Mouse (Mus musculus): ENCODE data around the gene Uqcrc1.

Uqcrc1 gene

GRCm38 (mm10) chr9:108985710-108986109 is 49.3 kb downstream of the Uqcrc1 start, which contains the start of gene Ucn2:
Gene Ucn2, plus strand, starts transcription at chr9:108986010.
- no peak for DNase-seq (ENCODE audit: low spot score in 2 of 2)

GRCm38 (mm10) chr9:108987704-108988350 is 51.4 kb downstream of the Uqcrc1 start:
- no peak for DNase-seq (ENCODE audit: low spot score in 2 of 2)

- DNase-seq (ENCODE audit: low spot score in 2 of 2) = no peak
Observed at GRCm38 (mm10) chr9:108989802-108990461, 53.5 kb downstream of the Uqcrc1 start.

GRCm38 (mm10) chr9:108990462-108990820 is 54.0 kb downstream of the Uqcrc1 start:
- DNase-seq (ENCODE audit: low spot score in 2 of 2) = no peak

- DNase-seq (ENCODE audit: low spot score in 2 of 2) = peak; percentile 89 to 95
Observed at GRCm38 (mm10) chr9:108991428-108992084, 55.1 kb downstream of the Uqcrc1 start, which contains the start of gene Pfkfb4. Gene Pfkfb4, plus strand, starts transcription at chr9:108991778.

GRCm38 (mm10) chr9:108992085-108992469 is 55.6 kb downstream of the Uqcrc1 start:
- DNase-seq (ENCODE audit: low spot score in 2 of 2) = peak in 1 of 2 experiments; percentile 48

- no peak for DNase-seq (ENCODE audit: low spot score in 2 of 2)
Observed at GRCm38 (mm10) chr9:108992620-108993361, 56.4 kb downstream of the Uqcrc1 start.

- no peak for DNase-seq (ENCODE audit: low spot score in 2 of 2)
Observed at GRCm38 (mm10) chr9:108996411-108996810, 60.0 kb downstream of the Uqcrc1 start.

- no peak for DNase-seq (ENCODE audit: low spot score in 2 of 2)
Observed at GRCm38 (mm10) chr9:108998287-108999166, 62.1 kb downstream of the Uqcrc1 start.

GRCm38 (mm10) chr9:108999167-108999526 is 62.7 kb downstream of the Uqcrc1 start:
- no peak for DNase-seq (ENCODE audit: low spot score in 2 of 2)

Data from frontal cortex, postnatal 14 days (tissue).